Mouse (Mus musculus) kidney, embryonic 15.5 days (tissue): ENCODE results near the gene Prdm12. TPM values are rescaled to one million over a fixed set of nuclear protein-coding genes. Genes with fewer than 3 reads are reported as not detected.

ENCODE experiments used
- ATAC-seq: fragments of 200-750 bp; cut with Nextera tagmentation; replicated peaks from 2 replicates; pipeline ENCODE4 v1.8.0; 2017; ENCODE audit warnings: moderate TSS enrichment; ENCODE audit not compliant: low FRiP score
- H3K27ac ChIP-seq: fragments of 300-500 bp; sonication (generic); 2 replicates; pipeline ENCODE4 v1.5.1; 2015; ENCODE audit warnings: mild to moderate bottlenecking, inconsistent platforms
- H3K27me3 ChIP-seq: fragments of 300-500 bp; sonication (generic); 2 replicates; pipeline ENCODE4 v1.6.1; 2015; ENCODE audit warnings: inconsistent platforms
- H3K36me3 ChIP-seq: fragments of 300-500 bp; sonication (generic); 2 replicates; pipeline ENCODE4 v1.6.1; 2015; ENCODE audit warnings: inconsistent platforms
- H3K4me1 ChIP-seq: fragments of 300-500 bp; sonication (generic); 2 replicates; pipeline ENCODE4 v1.6.1; 2015; ENCODE audit warnings: inconsistent platforms
- H3K4me2 ChIP-seq: fragments of 300-500 bp; sonication (generic); 2 replicates; pipeline ENCODE4 v1.6.1; 2015; ENCODE audit warnings: moderate library complexity, mild to moderate bottlenecking, inconsistent platforms
- H3K4me3 ChIP-seq: fragments of 300-500 bp; sonication (generic); replicated peaks from 2 replicates; pipeline ENCODE4 v1.5.1; 2015; ENCODE audit warnings: mild to moderate bottlenecking, inconsistent platforms
- H3K9ac ChIP-seq: fragments of 300-500 bp; sonication (generic); 2 replicates; pipeline ENCODE4 v1.6.1; 2015; ENCODE audit warnings: mild to moderate bottlenecking, inconsistent platforms
- H3K9me3 ChIP-seq: fragments of 300-500 bp; sonication (generic); replicated peaks from 2 replicates; pipeline ENCODE4 v1.6.1; 2016; ENCODE audit warnings: inconsistent platforms
- WGBS: fragments of 180-500 bp; shearing (Covaris S2); methylation state at CpG from one replicate; pipeline ENCODE4 v1.1.7; 2015; ENCODE audit warnings: mixed read lengths; 5-methylcytosine and 5-hydroxymethylcytosine counted together
- polyA plus RNA-seq: library from polyadenylated mRNA; unstranded; fragments of >200 nt; fragmentation: Nextera tagmentation; extraction: Ambion mirVana; gene quantifications from 2 replicates; pipeline ENCODE4 v1.2.1, GENCODE M21; 2015

Prdm12 gene
- polyA plus RNA-seq, 1 experiment from 2014 or later: not detected

DNA sequence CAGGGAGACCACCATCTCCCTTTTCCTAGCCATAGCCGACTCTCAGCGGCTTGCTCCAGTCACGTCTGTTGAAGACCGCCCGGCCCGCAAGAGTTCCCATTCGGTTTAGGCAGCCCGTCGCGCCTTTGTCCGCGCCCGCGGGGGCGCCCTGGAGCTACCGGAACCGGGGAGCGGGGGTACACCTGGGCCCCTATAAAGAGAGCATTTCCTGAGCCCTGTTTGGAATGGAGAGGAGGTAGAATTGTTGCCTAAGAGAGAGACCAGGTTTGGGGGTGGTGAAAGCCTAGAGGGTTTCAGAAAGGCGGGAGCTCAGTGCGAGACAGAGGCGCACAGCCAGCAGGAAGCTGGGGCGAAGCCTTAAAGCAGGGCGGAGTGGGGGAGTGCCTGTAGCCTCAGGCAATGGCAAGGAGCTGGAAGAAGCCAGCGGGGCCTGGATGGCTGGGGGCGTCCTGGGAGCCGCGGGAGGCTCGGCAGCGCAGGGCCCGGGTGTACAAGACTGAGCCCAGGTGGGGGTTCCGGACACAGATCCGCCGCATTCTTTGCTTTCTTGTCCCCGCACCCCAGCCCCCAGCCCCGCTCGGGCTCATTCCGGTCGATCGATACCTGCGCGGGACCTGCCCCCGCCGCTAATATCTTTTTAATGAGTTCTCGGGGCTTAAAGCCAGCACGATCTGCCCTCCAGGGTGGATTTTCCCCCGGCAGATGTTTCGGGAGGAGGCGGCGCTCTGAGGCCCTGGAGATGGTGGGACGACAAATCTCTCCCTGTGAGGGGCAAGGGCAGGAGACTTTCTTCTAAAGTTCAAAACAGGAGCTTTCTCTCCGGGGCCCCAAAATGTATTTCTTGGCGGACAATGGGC is 4.3 kb upstream of the Prdm12 start:
- no peaks in the 10 kb centered on the region for H3K36me3 ChIP-seq
- ATAC-seq: no peak; the same call in 1 of the 2 replicates
- no peak overlapping the region for H3K27ac ChIP-seq
- peak overlapping the region; percentile 46 for H3K4me2 ChIP-seq
- peak overlapping the region; percentile 20 for H3K4me3 ChIP-seq
- WGBS: under 1% methylated on average over 52 of the region's 52 CpGs
- H3K4me1 ChIP-seq: peaks cover 45% of the 10 kb centered on the region
- H3K27me3 ChIP-seq: peaks cover 98% of the 10 kb centered on the region
- no peak overlapping the region for H3K9ac ChIP-seq
- H3K9me3 ChIP-seq: no peaks in the 10 kb centered on the region

DNA sequence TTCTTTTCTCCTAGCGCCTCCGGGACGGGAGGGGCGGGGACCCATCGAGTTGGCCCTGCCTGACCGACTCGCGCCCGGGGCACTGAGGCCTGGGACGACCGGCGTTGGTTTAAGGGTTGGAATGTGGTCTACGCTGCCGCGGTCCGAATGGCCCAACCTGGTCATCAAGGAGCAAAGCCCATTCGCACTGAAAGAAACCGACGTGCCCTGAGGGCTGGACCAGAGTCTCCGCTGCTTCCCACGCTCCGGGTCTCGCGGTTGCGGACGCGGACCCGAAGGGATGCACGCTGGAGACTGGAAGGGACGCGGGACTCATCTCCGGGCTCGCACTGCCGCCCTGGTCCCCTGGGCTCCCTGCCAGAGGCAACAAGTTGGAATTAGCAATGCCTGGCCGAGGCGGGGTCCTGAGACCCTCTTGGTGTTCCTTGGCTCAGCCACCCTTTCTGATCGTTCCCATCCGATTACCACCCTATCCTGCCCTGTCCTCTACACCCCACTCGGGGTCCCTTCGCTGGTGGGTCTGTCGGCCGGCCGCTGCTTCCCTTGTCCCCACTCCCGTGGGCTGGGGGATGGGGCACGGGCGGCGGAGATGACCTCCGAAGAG is 3.6 kb upstream of the Prdm12 start:
- ATAC-seq: no peak
- no peaks in the 10 kb centered on the region for H3K36me3 ChIP-seq
- H3K9me3 ChIP-seq: no peaks in the 10 kb centered on the region
- H3K4me1 ChIP-seq: peaks cover 52% of the 10 kb centered on the region
- peak overlapping the region; percentile 46 for H3K4me2 ChIP-seq
- no peak overlapping the region for H3K9ac ChIP-seq
- WGBS: under 1% methylated on average over 48 of the region's 48 CpGs
- H3K27me3 ChIP-seq: peaks cover 99% of the 10 kb centered on the region
- H3K4me3 ChIP-seq: peak overlapping the region; percentile 20
- no peak overlapping the region for H3K27ac ChIP-seq

DNA sequence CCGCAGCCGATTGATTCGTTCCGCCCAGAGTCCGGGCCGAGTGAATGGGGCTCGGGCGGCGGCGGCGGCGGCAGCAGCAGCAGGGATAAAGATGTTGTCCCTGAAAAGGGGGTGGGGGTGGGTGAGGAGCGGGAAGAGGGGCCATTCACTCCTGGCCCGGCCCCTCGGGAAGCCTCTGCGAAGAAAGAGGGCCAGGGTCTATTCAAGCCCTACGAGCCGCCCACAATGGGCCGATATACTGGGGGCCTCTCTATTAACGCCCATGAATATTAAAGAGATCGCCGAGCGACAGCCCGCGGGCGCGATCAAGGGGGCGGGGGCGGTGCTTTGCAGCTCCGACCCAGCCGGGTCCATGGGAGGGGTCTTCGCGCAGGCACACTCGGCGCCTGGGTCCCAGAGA is 3.1 kb upstream of the Prdm12 start:
- Histone ChIP-seq H3K27ac (no peak overlapping the region), H3K4me2 (peak overlapping the region; percentile 46), H3K4me1 (peaks cover 56% of the 10 kb centered on the region), H3K36me3 (no peaks in the 10 kb centered on the region), H3K27me3 (peaks cover 100% of the 10 kb centered on the region), H3K9me3 (no peaks in the 10 kb centered on the region), H3K4me3 (peak overlapping the region; percentile 20), H3K9ac (no peak overlapping the region)
- no peak for ATAC-seq
- WGBS: 1% methylated on average over 35 of the region's 35 CpGs

- Histone ChIP-seq H3K4me2 (peak overlapping the region; percentile 46; the same call in 1 of the 2 replicates), H3K9me3 (no peaks in the 10 kb centered on the region), H3K36me3 (no peaks in the 10 kb centered on the region), H3K4me1 (peaks cover 58% of the 10 kb centered on the region), H3K27me3 (peaks cover 100% of the 10 kb centered on the region), H3K4me3 (peak overlapping the region; percentile 20), H3K9ac (no peak overlapping the region), H3K27ac (no peak overlapping the region)
- 2% methylated on average over 12 of the region's 12 CpGs for WGBS
- no peak for ATAC-seq
Measured at GRCm38 (mm10) chr2:31637311-31637710, 2.5 kb upstream of the Prdm12 start.

DNA sequence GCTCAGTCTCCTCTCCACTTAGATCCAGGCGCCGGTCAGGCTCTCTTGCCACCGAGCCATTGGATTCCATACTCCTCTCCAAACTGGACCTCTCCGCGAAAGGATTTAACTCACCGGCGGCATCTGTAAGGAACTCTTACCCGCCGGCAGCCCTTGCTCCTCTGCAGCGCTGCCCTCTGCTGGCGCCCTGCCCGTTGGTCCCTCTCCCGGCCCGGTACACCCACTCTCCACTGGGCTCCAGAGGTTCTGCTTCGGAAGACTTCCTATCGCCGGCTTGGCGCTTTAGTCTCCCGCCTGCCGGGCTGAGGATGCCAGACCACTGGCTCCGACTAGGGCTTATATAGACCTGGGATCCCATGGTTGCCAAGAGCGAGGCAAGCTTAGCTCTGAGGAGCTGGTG is 2.0 kb upstream of the Prdm12 start:
- 0 out of 2 replicates have a peak overlapping the region, but pooled peaks have one; percentile 22 for H3K4me2 ChIP-seq
- peaks cover 100% of the 10 kb centered on the region for H3K27me3 ChIP-seq
- H3K4me1 ChIP-seq: peaks cover 58% of the 10 kb centered on the region
- ATAC-seq: no peak
- WGBS: under 1% methylated on average over 22 of the region's 22 CpGs
- H3K9me3 ChIP-seq: no peaks in the 10 kb centered on the region
- no peak overlapping the region for H3K27ac ChIP-seq
- no peaks in the 10 kb centered on the region for H3K36me3 ChIP-seq
- no peak overlapping the region for H3K9ac ChIP-seq
- H3K4me3 ChIP-seq: peak overlapping the region; percentile 20; the same call in 1 of the 2 replicates

DNA sequence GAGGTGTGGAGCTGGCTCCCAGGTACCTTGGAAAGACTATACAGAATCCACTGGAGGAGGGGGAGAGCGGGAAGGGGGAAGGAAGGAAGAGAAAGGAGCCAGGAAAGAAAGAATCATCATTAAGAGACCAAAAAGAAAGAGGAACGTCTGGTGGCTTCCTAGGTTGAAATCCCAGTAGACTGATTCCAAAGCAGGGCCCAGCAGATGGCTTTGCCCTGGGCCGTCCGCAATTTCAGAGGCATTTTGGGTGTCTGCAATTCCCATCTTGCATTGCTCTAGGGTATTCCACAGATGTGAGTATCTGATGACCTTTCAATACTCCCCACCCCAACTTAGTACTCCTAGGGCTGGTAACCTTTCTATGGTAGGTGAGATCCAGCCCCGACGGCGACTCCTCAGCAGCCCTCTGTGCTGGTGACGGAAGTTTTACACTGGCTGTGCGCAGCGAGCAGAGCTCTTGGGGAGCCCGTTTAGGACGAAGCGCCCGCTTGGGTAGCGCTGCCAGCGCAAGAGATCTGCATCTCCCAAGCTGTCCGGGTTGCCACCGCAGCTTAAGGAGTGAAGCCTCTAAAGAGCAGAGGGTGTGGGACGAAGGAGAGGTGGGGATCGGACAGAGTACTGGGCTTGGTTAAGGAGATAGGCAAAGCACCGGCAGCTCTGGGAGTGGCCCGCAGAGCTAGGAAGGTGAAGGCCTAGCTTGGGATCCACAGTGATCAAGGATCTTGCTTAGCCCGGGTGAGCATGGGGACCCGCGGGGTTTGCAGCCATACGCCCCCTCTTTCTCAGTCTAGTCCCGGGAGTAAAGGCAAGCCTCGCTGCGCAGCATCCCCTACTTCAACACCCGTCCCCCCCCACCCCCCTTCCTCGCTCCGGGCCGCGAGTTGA is 1.0 kb upstream of the Prdm12 start:
- peak overlapping the region; percentile 7; the same call in 1 of the 2 replicates for H3K4me3 ChIP-seq

GRCm38 (mm10) chr2:31639466-31639760 is 424 bp upstream of the Prdm12 start:
- peaks cover 58% of the 10 kb centered on the region for H3K4me1 ChIP-seq
- H3K4me2 ChIP-seq: no peak overlapping the region
- H3K36me3 ChIP-seq: no peaks in the 10 kb centered on the region
- no peaks in the 10 kb centered on the region for H3K9me3 ChIP-seq
- H3K9ac ChIP-seq: no peak overlapping the region
- peak overlapping the region; percentile 7; the same call in 1 of the 2 replicates for H3K4me3 ChIP-seq
- H3K27ac ChIP-seq: no peak overlapping the region
- ATAC-seq: no peak
- under 1% methylated on average over 12 of the region's 13 CpGs for WGBS
- peaks cover 100% of the 10 kb centered on the region for H3K27me3 ChIP-seq

More for the DNA sequence above, 1.0 kb upstream of the Prdm12 start:
- Histone ChIP-seq H3K27ac (no peak overlapping the region), H3K4me1 (peaks cover 58% of the 10 kb centered on the region), H3K27me3 (peaks cover 100% of the 10 kb centered on the region), H3K9ac (no peak overlapping the region), H3K4me2 (no peak overlapping the region), H3K9me3 (no peaks in the 10 kb centered on the region), H3K36me3 (no peaks in the 10 kb centered on the region)
- WGBS: 1% methylated on average over 34 of the region's 34 CpGs
- no peak for ATAC-seq

GRCm38 (mm10) chr2:31640609-31641507 is 1.0 kb downstream of the Prdm12 start:
- no peak overlapping the region for H3K4me3 ChIP-seq
- H3K36me3 ChIP-seq: no peaks in the 10 kb centered on the region
- no peak for ATAC-seq
- H3K27ac ChIP-seq: no peak overlapping the region
- under 1% methylated on average over 48 of the region's 48 CpGs for WGBS
- no peak overlapping the region for H3K9ac ChIP-seq
- peaks cover 100% of the 10 kb centered on the region for H3K27me3 ChIP-seq
- no peaks in the 10 kb centered on the region for H3K9me3 ChIP-seq
- H3K4me1 ChIP-seq: peaks cover 50% of the 10 kb centered on the region
- H3K4me2 ChIP-seq: no peak overlapping the region

GRCm38 (mm10) chr2:31641508-31641830 is 1.6 kb downstream of the Prdm12 start:
- no peak overlapping the region for H3K4me3 ChIP-seq

DNA sequence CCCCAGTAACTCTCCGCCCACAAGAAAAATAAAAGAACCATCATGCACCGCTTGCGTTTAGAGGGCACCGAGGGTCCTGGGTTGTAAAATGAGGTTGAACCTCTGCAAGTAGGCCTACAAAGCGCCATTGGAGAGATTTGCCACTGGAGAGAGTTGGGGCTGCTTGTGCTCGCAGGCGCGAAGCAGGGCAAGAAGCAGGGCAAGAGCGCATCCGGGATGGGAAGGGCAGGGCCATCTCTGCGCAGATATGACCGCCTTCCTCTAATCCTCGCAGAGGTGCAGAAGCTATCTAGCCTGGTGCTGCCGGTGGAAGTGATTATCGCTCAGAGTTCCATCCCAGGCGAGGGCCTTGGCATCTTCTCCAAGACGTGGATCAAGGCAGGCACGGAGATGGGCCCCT is 2.1 kb downstream of the Prdm12 start:
- 3% methylated on average over 18 of the region's 18 CpGs for WGBS
- ATAC-seq: no peak
- no peak overlapping the region for H3K4me3 ChIP-seq

More at GRCm38 (mm10) chr2:31641508-31641830, 1.6 kb downstream of the Prdm12 start:
- Histone ChIP-seq H3K4me2 (no peak overlapping the region), H3K27ac (no peak overlapping the region), H3K36me3 (no peaks in the 10 kb centered on the region), H3K27me3 (peaks cover 100% of the 10 kb centered on the region), H3K4me1 (peaks cover 44% of the 10 kb centered on the region), H3K9ac (no peak overlapping the region), H3K9me3 (no peaks in the 10 kb centered on the region)
- under 1% methylated on average over 11 of the region's 11 CpGs for WGBS
- no peak for ATAC-seq

More for the DNA sequence above, 2.1 kb downstream of the Prdm12 start:
- Histone ChIP-seq H3K9me3 (no peaks in the 10 kb centered on the region), H3K27me3 (peaks cover 100% of the 10 kb centered on the region), H3K9ac (no peak overlapping the region), H3K27ac (no peak overlapping the region), H3K36me3 (no peaks in the 10 kb centered on the region), H3K4me2 (no peak overlapping the region), H3K4me1 (peaks cover 39% of the 10 kb centered on the region)
